In the genomic region with DNA sequence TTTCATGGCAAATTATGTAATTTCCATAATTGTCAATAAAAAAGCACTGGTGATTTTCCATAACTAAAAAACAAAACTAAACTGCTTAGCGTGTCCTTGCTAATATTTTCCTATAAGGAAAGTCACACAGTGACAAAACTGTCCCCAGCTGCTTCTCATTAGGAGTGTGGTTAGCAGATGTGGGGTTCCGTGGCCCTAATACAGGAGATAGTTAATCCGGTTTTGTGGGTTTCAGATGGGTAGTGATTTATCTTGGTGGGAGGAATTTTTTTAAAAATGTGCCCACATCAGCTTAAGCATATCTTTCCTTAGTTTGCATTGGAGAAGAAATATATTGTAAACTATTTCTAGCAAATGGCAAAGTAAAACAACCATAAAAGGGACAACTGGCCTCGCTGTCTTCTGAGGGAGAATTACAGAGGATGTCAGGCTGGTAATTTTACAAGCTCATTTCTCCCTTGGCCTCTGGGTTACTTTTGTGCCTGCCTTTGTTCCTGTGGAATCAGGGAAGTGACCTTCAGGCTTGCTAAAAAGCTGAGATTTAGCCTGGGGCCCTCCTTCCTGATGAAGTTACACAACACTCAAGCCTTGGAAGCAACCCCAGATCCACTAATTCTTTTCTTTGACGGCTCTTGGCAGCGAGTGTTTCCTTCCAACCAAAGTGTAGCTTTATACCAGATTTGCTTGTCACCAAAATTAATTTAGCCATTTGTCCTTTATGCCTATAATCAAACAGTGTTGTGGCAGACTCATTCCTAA, we compare ENCODE assay signal across 8 mouse cellular contexts. TPM values are rescaled to one million over a fixed set of nuclear protein-coding genes. Genes with fewer than 3 reads are reported as not detected.
DNase-seq lines count a peak whose midpoint lies in the region; ATAC-seq lines count a peak whose summit lies in the region.

No protein-coding gene starts in this region.

- peaks cover 20% of the 10 kb centered on the region for H3K4me1 ChIP-seq in stomach, embryonic 16.5 days (ENCODE audit: control insufficient read depth, insufficient read depth, low read length)
- peaks cover 7% of the 10 kb centered on the region for H3K4me1 ChIP-seq in forebrain, embryonic 15.5 days
- H3K4me1 ChIP-seq in midbrain, embryonic 10.5 days, result peaks cover 7% of the 10 kb centered on the region

- no peak overlapping the region for H3K4me2 ChIP-seq in stomach, embryonic 16.5 days (ENCODE audit: low read depth, low read length)
- no peak overlapping the region for H3K4me2 ChIP-seq in forebrain, embryonic 15.5 days (replicated peaks)

- no peak overlapping the region for H3K9ac ChIP-seq in stomach, embryonic 16.5 days (ENCODE audit: low read length)
- H3K9ac ChIP-seq in forebrain, embryonic 15.5 days (replicated peaks), result no peak overlapping the region

- peak overlapping the region; percentile 85 for H3K27ac ChIP-seq in stomach, embryonic 16.5 days (ENCODE audit: low read length)
- no peak overlapping the region for H3K27ac ChIP-seq in forebrain, embryonic 15.5 days (replicated peaks)
- H3K27ac ChIP-seq in midbrain, embryonic 10.5 days (replicated peaks), result no peak overlapping the region

- DNase-seq in 3134 (ENCODE audit: extremely low read depth, insufficient read length, low spot score), result peak; percentile 39
- peak; percentile 90 for DNase-seq in adrenal gland, adult 2 months
- DNase-seq in heart, adult 9 months (ENCODE audit: low spot score in 2 of 2), result peak; percentile 78 to 82
- DNase-seq in kidney, postnatal 14 days, result peak; percentile 87
- no peak for DNase-seq in thymus, postnatal 0 days (ENCODE audit: low spot score)
- DNase-seq in midbrain, embryonic 10.5 days (ENCODE audit: low spot score), result no peak

- no peaks in the 10 kb centered on the region for H3K9me3 ChIP-seq in stomach, embryonic 16.5 days (replicated peaks; ENCODE audit: control insufficient read depth, low read length)
- no peaks in the 10 kb centered on the region for H3K9me3 ChIP-seq in forebrain, embryonic 15.5 days
- H3K9me3 ChIP-seq in midbrain, embryonic 10.5 days (replicated peaks), result no peaks in the 10 kb centered on the region

- WGBS in stomach, embryonic 16.5 days, result 28% methylated on average over 6 of the region's 6 CpGs
- 55% methylated on average over 6 of the region's 6 CpGs for WGBS in forebrain, embryonic 15.5 days
- 81% methylated on average over 6 of the region's 6 CpGs for WGBS in midbrain, embryonic 10.5 days

- no peaks in the 10 kb centered on the region for H3K27me3 ChIP-seq in stomach, embryonic 16.5 days (ENCODE audit: control insufficient read depth, insufficient read depth, low read length)
- peaks cover 24% of the 10 kb centered on the region; the same call in 1 of the 2 replicates for H3K27me3 ChIP-seq in forebrain, embryonic 15.5 days
- H3K27me3 ChIP-seq in midbrain, embryonic 10.5 days (ENCODE audit: low read depth, poor library complexity, severe bottlenecking), result peaks cover 32% of the 10 kb centered on the region

- no peak overlapping the region for H3K4me3 ChIP-seq in stomach, embryonic 16.5 days (replicated peaks; ENCODE audit: low read length)
- no peak overlapping the region for H3K4me3 ChIP-seq in forebrain, embryonic 15.5 days
- no peak overlapping the region for H3K4me3 ChIP-seq in midbrain, embryonic 10.5 days

- no peaks in the 10 kb centered on the region for H3K36me3 ChIP-seq in stomach, embryonic 16.5 days (ENCODE audit: control insufficient read depth, insufficient read depth, low read length)
- H3K36me3 ChIP-seq in forebrain, embryonic 15.5 days, result no peaks in the 10 kb centered on the region
- H3K36me3 ChIP-seq in midbrain, embryonic 10.5 days, result 0 out of 2 replicates have a peak, but pooled peaks cover 6% of the 10 kb centered on the region

- ATAC-seq in stomach, embryonic 16.5 days (ENCODE audit: insufficient read depth, low FRiP score), result peak; percentile 39; the same call in 1 of the 2 replicates
- ATAC-seq in forebrain, embryonic 15.5 days (replicated peaks), result no peak

RNA-seq across cellular contexts. Expression of a gene that starts 6.2 kb away (rescaled TPM):
- total RNA-seq in adrenal gland, adult 2 months (2021), result 10 to 100 TPM; 21.7 to 27.9 TPM
- polyA plus RNA-seq in adrenal gland, adult 2 months (2012; rRNA removed), result 8.4 and 10.7 TPM in 2 replicates
- 8.7 and 11.8 TPM in 2 replicates for polyA plus RNA-seq in stomach, embryonic 16.5 days (2015; fragmentation: Nextera tagmentation; extraction: Ambion mirVana)
- 3.7 and 4.3 TPM in 2 replicates for polyA plus RNA-seq in forebrain, embryonic 15.5 days (2015; fragmentation: Nextera tagmentation; extraction: Ambion mirVana)
- 5.9 and 10.0 TPM in 2 replicates for polyA plus RNA-seq in thymus, postnatal 0 days (2015; fragmentation: Nextera tagmentation; extraction: Ambion mirVana)
- polyA plus RNA-seq in midbrain, embryonic 10.5 days (2016; fragmentation: Nextera tagmentation; extraction: Ambion mirVana), result 8.2 and 9.2 TPM in 2 replicates

RNA-seq across cellular contexts. Expression of a gene that starts 35.9 kb away (rescaled TPM):
- 10 to 100 TPM; 40.6 to 50.1 TPM for total RNA-seq in adrenal gland, adult 2 months (2021)
- polyA plus RNA-seq in adrenal gland, adult 2 months (2012; rRNA removed), result 17.2 and 20.5 TPM in 2 replicates
- polyA plus RNA-seq in stomach, embryonic 16.5 days (2015; fragmentation: Nextera tagmentation; extraction: Ambion mirVana), result 58.2 and 59.1 TPM in 2 replicates
- 49.1 and 49.4 TPM in 2 replicates for polyA plus RNA-seq in forebrain, embryonic 15.5 days (2015; fragmentation: Nextera tagmentation; extraction: Ambion mirVana)
- 69.4 and 70.7 TPM in 2 replicates for polyA plus RNA-seq in thymus, postnatal 0 days (2015; fragmentation: Nextera tagmentation; extraction: Ambion mirVana)
- 77.6 and 93.7 TPM in 2 replicates for polyA plus RNA-seq in midbrain, embryonic 10.5 days (2016; fragmentation: Nextera tagmentation; extraction: Ambion mirVana)

RNA-seq across cellular contexts. Expression of a gene that starts 59.3 kb away (rescaled TPM):
- total RNA-seq in adrenal gland, adult 2 months (2021), result under 1 TPM; 0.35 to 0.37 TPM
- 0.50 and 0.68 TPM in 2 replicates for polyA plus RNA-seq in adrenal gland, adult 2 months (2012; rRNA removed)
- 0.81 and 0.96 TPM in 2 replicates for polyA plus RNA-seq in stomach, embryonic 16.5 days (2015; fragmentation: Nextera tagmentation; extraction: Ambion mirVana)
- polyA plus RNA-seq in forebrain, embryonic 15.5 days (2015; fragmentation: Nextera tagmentation; extraction: Ambion mirVana), result 0.89 and 0.95 TPM in 2 replicates
- 0.26 and 0.56 TPM in 2 replicates for polyA plus RNA-seq in thymus, postnatal 0 days (2015; fragmentation: Nextera tagmentation; extraction: Ambion mirVana)
- polyA plus RNA-seq in midbrain, embryonic 10.5 days (2016; fragmentation: Nextera tagmentation; extraction: Ambion mirVana), result 0.07 and 0.12 TPM in 2 replicates

Comparison
In these comparisons a context has a peak if more than half of its experiments do, and no peak if none do; other contexts are left out.
1. DNase-seq: peak in 3134 (single experiment), adrenal gland, adult 2 months (single experiment), heart, adult 9 months (2 of 2) and kidney, postnatal 14 days (single experiment); none in thymus, postnatal 0 days (single experiment) and midbrain, embryonic 10.5 days (single experiment).